Mouse (Mus musculus) E14TG2a.4 (cell line): ENCODE results near the gene Cdk11b.

ENCODE experiments used
- H3K27me3 ChIP-seq: 2 replicates; pipeline ENCODE4 v1.6.1; 2014; ENCODE audit warnings: low read length, control low read depth; ENCODE audit not compliant: insufficient read depth
- H3K36me3 ChIP-seq: 2 replicates; pipeline ENCODE4 v1.6.1; 2014; ENCODE audit warnings: low read length, control low read depth; ENCODE audit not compliant: insufficient read depth
- H3K4me1 ChIP-seq: replicated peaks from 2 replicates; pipeline ENCODE4 v1.6.1; 2014; ENCODE audit warnings: low read depth, low read length, control low read depth
- H3K4me3 ChIP-seq: replicated peaks from 2 replicates; pipeline ENCODE4 v1.5.1; 2014; ENCODE audit warnings: mild to moderate bottlenecking, low read length
- H3K9me3 ChIP-seq: 2 replicates; pipeline ENCODE4 v1.6.1; 2014; ENCODE audit warnings: low read length, control low read depth
- CTCF ChIP-seq: conservative IDR thresholded peaks from 2 replicates; pipeline ENCODE4 v1.5.1; 2014; ENCODE audit warnings: low read length
- NANOG ChIP-seq: IDR thresholded peaks from 2 replicates; pipeline ENCODE4 v1.6.1; 2014; ENCODE audit warnings: borderline replicate concordance, low read length, mixed read lengths
- POU5F1 ChIP-seq: IDR thresholded peaks from 2 replicates; pipeline ENCODE4 v1.6.1; 2014; ENCODE audit warnings: low read length, borderline replicate concordance

Cdk11b gene

GRCm38 (mm10) chr4:155645721-155646120 lies 21.1 kb downstream of the Cdk11b start:
- Histone ChIP-seq H3K36me3 (peaks cover 95% of the 10 kb centered on the region), H3K9me3 (no peaks in the 10 kb centered on the region), H3K4me1 (peaks cover 21% of the 10 kb centered on the region), H3K4me3 (no peak overlapping the region), H3K27me3 (no peaks in the 10 kb centered on the region)
- TF ChIP-seq CTCF (no peak), POU5F1 (no peak), NANOG (no peak)

GRCm38 (mm10) chr4:155649355-155649754 lies 24.7 kb downstream of the Cdk11b start:
- peaks cover 27% of the 10 kb centered on the region for H3K27me3 ChIP-seq
- H3K4me3 ChIP-seq: no peak overlapping the region
- H3K36me3 ChIP-seq: peaks cover 72% of the 10 kb centered on the region
- TF ChIP-seq CTCF (no peak), NANOG (no peak), POU5F1 (no peak)
- H3K4me1 ChIP-seq: peaks cover 57% of the 10 kb centered on the region
- H3K9me3 ChIP-seq: no peaks in the 10 kb centered on the region

DNA sequence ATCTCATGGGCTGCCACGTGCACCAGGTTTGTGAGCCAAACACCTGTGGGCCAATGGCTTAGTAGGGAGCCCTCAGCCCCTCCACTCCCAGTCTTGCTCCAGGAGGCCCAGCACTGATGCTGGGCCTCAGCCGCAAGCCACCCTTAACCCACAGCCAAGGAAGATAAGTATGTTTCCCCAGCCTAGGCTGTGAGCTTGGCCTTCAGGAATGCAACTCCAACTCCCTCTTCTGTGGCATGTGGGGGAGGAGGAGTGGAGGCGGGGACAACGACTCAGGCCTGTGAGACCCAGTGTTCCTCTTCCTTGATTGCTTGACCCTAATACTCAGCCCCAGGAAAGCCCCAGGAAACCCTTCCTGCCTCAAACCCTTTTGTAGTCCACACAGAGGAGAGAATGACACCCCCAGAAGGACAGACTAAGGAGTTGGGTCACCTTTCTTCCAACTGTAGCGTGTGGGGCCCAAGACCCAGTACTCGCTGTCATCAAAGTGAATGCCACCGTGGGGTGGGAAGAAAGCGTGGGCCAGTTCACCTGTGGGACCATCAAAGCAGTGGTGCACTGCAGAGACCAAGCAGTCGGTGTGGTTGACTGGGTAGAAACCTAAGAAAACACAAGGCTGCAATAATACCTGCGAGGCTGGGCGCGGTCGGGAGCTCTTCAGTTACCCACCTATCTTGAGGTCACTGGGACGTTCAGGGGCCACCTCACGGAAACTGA lies 27.1 kb downstream of the Cdk11b start:
- peaks cover 27% of the 10 kb centered on the region for H3K27me3 ChIP-seq
- peak overlapping the region; percentile 80 for H3K4me3 ChIP-seq
- H3K4me1 ChIP-seq: peaks cover 77% of the 10 kb centered on the region
- no peaks in the 10 kb centered on the region for H3K9me3 ChIP-seq
- TF ChIP-seq POU5F1 (no peak), CTCF (no peak), NANOG (no peak)
- peaks cover 69% of the 10 kb centered on the region for H3K36me3 ChIP-seq

DNA sequence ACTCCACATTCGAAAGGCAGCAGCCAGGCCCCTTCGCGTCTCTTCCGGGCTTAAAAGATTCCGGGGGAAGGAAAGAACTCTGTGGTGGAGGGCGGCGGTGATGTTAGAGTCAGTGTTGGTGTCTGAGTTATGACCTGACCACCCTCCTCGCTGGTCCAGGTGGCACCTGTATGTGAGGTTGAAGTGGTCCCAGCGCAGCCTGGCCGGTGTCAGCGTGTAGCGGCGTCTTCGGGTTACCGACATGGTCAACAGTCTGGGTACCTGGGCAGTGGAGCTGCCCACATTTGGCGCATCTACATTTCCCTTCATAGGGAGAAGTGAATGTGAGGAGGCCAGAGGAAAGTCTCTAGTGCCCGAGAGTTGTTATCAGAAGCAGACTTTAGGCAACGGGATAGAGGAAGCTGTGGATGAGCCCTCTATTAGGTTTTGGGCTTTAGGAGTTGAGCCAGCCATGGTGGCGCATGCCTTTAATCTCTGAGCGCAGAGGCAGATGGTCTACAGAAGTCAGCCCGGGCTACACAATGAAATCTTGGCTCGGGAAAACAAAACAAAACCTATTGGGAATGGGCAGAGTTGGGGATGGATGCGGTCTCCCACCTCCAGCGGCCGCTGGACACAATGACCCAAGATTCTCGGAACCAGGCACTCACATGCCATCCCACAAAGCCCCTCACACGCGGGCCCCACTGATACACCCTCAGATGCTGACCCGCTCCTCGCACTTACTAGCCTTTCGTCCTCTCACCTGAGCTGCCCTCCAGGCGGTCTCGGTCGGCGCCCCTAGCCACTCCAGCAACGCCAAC lies 27.8 kb downstream of the Cdk11b start:
- H3K36me3 ChIP-seq: peaks cover 69% of the 10 kb centered on the region
- peaks cover 83% of the 10 kb centered on the region for H3K4me1 ChIP-seq
- peaks cover 27% of the 10 kb centered on the region for H3K27me3 ChIP-seq
- peak overlapping the region; percentile 80 for H3K4me3 ChIP-seq
- TF ChIP-seq NANOG (no peak), CTCF (no peak), POU5F1 (no peak)
- no peaks in the 10 kb centered on the region for H3K9me3 ChIP-seq

DNA sequence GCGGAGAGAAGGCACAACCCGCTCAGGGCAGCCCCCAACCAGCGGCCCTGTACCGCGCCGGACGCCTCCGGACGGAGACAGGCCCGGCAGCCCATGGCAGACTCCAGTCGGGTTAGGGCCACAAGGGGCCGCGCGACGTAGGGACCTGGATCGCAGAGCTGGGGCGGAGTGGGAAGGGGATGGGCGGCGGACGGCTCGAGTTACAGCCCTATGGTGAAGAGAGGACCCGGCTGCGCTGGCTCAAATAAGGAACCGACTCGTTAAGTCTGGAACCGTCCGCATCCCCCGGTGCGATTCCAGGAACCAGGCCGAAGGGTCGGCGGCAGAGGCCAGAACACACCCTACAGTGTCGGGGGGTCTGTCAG lies 28.4 kb downstream of the Cdk11b start, which contains the start of gene Mmp23:
Gene Mmp23 (minus strand): TSS at position 299 of the 365 bp plus-strand sequence.
- Histone ChIP-seq H3K4me1 (peaks cover 83% of the 10 kb centered on the region), H3K27me3 (peaks cover 27% of the 10 kb centered on the region), H3K36me3 (peaks cover 69% of the 10 kb centered on the region), H3K9me3 (no peaks in the 10 kb centered on the region), H3K4me3 (peak within 1 kb of the TSS; percentile 80)
- no peak for TF ChIP-seq CTCF
- TF ChIP-seq NANOG: no peak
- TF ChIP-seq POU5F1: no peak

DNA sequence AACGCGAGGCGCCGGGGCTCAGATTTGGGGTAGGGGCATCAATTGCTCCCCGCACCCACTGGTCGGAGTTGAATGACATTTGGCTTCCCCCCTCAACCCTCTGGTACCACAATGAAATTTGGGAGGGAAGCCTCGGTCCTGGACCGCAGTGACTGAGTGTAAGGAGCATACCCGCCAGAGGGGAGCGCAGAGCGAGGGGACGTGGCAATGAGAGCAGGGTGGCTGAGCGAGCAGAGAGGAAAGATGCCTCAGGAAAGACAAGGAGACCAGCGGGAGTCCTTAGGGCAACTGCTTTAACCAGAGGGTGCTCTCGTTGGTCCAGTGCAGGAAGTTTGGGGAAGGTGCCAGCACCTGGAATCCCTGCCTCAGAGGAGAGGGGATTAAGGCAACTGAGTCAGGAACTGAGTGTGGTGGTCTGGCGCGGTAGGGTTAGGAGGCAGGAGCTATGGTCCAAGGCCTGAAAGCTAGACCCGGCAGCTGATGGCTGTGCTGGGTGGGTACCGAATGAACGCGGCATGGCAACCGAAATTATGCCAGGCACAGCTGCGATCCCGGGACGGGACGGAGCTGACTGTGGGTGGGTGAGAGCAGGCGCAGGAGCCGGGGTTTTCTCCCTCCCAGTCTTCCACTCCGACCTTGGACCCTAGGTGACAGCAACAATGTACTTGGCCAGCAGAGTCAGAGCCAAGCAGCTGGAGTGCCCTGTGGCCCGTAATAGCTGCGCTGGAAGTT lies 29.0 kb downstream of the Cdk11b start:
- H3K9me3 ChIP-seq: no peaks in the 10 kb centered on the region
- H3K27me3 ChIP-seq: peaks cover 27% of the 10 kb centered on the region
- TF ChIP-seq CTCF: no peak
- TF ChIP-seq NANOG: no peak
- no peak for TF ChIP-seq POU5F1
- H3K4me3 ChIP-seq: peak overlapping the region; percentile 80
- peaks cover 68% of the 10 kb centered on the region for H3K36me3 ChIP-seq
- peaks cover 83% of the 10 kb centered on the region for H3K4me1 ChIP-seq

- no peaks in the 10 kb centered on the region for H3K9me3 ChIP-seq
- peaks cover 85% of the 10 kb centered on the region for H3K4me1 ChIP-seq
- peaks cover 68% of the 10 kb centered on the region for H3K36me3 ChIP-seq
- peak overlapping the region; percentile 80 for H3K4me3 ChIP-seq
- TF ChIP-seq POU5F1: no peak
- no peak for TF ChIP-seq NANOG
- no peak for TF ChIP-seq CTCF
- peaks cover 27% of the 10 kb centered on the region for H3K27me3 ChIP-seq
Measured at GRCm38 (mm10) chr4:155654183-155654455, 29.5 kb downstream of the Cdk11b start.

- no peak for TF ChIP-seq POU5F1
- TF ChIP-seq CTCF: no peak
- no peak for TF ChIP-seq NANOG
- Histone ChIP-seq H3K4me3 (peak overlapping the region; percentile 80), H3K4me1 (peaks cover 85% of the 10 kb centered on the region), H3K9me3 (no peaks in the 10 kb centered on the region), H3K27me3 (peaks cover 27% of the 10 kb centered on the region), H3K36me3 (peaks cover 68% of the 10 kb centered on the region)
Measured at GRCm38 (mm10) chr4:155654456-155655298, 30.0 kb downstream of the Cdk11b start.
